Mouse (Mus musculus): ENCODE measurements around the gene Vps53. TPM values are rescaled to one million over a fixed set of nuclear protein-coding genes. Genes with fewer than 3 reads are reported as not detected.
A peak's percentile ranks its signal among the peaks of the same experiment; 100 is the strongest.
"Not testable (repeated sequence)": the region's sequence is repeated elsewhere in the genome, so short reads cannot be mapped to it uniquely, and the experiment has no call there.

The Vps53 gene
- polyA plus RNA-seq, 2 experiments from 2014 or later = 51.6 to 60.3 TPM

DNA sequence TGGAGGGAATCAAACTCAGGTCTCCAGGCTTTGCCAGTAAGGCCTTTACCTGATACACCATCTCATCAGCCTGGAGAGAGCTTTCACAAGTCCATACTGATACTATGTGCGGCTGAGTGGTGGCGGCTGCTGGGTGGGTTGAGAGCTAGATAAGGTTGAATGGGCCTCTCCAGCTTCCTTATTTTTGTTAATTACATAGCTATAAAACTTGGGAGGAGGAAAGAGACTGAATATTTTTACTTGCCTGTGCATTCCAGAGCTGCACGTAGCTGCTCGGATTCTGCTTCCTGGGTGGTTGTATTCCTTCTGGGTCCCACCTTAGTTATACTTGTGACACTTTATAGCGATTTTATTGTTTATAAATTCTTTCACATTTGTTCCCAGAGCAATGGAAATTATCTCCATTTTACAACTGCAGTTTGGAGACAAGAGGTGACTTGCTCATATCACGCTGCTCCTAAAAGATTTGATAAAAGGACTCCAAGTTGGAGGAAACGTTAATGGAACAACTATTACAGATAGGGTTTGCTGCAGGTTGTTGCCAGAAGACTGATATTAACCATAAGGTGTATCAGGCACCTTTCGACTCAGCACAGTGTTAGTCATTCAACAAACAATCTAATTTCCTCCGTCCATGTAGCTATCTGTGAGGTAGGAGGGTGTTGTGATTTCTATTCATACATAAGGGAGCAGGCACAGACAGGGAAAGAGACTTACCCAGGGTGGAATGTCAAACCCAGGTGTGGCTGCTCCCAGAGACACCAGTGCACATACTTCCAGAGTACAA is 168.4 kb downstream of the Vps53 start:
- ATAC-seq = no peak

- no peak for ATAC-seq
Measured at GRCm38 (mm10) chr11:76009101-76009500, 170.3 kb downstream of the Vps53 start.

GRCm38 (mm10) chr11:76008162-76008561 is 171.3 kb downstream of the Vps53 start:
- no peak for ATAC-seq

DNA sequence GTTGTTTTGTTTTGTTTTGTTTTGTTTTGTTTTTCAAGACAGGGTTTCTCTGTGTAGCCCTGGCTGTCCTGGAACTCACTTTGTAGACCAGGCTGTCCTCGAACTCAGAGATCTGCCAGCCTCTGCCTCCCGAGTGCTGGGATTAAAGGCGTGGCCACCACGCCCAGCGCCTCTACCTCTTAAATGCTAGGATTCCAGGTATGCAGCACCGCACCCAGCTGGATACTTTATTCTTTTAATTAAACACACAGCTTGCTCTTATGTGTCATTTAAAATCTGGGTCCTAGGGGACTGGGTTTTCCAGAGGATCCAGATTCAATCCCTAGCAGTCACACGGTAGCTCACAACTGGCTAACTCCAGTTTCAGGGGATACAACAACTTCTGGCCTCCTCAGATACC is 175.2 kb downstream of the Vps53 start:
- not testable (repeated sequence) for ATAC-seq

DNA sequence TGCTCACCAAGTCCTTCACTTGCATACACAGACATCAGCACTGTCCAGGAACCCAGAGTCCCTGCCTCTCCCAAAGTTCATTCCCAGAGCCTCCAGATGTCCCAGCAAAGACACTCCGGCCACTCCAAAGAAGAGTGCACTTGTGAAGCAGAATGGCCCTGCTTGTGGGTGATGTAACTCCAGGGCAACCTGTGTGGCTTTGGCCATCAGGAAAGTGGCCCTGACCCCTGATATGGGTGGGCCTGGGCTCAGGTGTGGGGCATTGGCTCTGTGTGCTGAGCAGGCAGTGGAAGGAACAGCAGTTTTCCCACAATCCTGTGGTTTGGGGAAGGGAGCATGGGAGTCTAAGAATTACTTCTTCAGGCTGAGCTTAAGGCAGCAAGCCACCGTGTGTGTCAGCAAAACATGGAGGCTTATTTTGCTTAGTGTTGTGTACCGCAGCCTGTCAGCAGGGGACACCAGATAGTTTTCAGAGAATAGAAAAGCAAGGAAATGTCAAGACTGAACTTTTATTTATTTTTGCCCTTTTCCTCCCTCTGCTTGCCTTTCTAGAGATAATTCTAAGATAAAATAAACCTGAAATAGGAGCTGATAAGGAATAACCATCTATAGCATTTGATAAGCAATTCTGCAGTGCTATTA is 178.1 kb downstream of the Vps53 start:
- ATAC-seq = no peak

GRCm38 (mm10) chr11:76000701-76001100 is 178.7 kb downstream of the Vps53 start:
- no peak for ATAC-seq

DNA sequence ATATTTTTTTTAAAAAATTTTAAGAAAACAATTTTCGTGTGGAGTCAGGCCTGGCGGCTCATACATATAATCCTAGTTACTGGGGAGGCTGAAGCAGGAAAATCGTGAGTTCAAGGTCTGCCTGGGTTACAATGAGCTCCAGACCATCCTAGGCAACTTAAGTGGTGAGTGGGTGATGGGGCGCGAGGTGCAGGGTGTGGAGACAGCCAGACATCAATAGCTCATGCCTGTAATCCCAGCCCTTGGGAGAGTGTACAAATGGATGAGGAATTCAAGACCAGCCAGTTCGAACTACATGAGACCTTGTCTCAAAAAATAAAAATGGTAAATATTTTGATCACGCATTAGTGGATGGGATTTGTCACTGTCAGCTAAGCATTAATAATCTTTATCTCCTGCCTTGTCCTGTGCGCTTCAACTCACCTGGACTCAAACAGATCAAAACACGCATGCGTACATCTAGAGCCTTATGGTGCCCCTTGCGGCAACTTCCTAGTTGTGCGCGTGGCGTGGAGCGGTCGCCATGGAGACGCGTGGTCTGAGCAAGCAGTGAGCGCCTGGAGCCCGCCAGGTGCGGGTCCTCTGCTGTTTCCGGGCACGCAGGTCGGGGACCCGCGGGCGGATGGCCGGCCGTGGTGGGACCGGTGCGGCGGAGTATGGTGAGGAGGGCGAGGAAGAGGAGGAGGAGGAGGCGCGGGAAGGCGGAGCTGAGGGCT is 179.8 kb downstream of the Vps53 start, which contains the start of gene 1700016K19Rik:
1700016K19Rik (plus strand) TSS at position 473 of the 716 bp plus-strand sequence.
- ATAC-seq = peak; percentile 99

Other genes starting within 250 kb of the Vps53 start
- gene Rph3al, start 241.2 kb downstream of the Vps53 start, polyA plus RNA-seq (2017; shearing (Covaris generic)) = 1 to 10 TPM; 6.3 to 7.9 TPM
- gene 1700016K19Rik, start 179.7 kb downstream of the Vps53 start, polyA plus RNA-seq (2017; shearing (Covaris generic)) = not detected
- gene Rflnb, start 151.9 kb downstream of the Vps53 start, polyA plus RNA-seq (2017; shearing (Covaris generic)) = 10 to 100 TPM; 13.4 to 14.2 TPM
- gene Fam57a, start within 50 bp of the Vps53 start, polyA plus RNA-seq (2017; shearing (Covaris generic)) = 1 to 10 TPM; 3.7 to 4.2 TPM
- gene Dbil5, start 38.0 kb upstream of the Vps53 start, polyA plus RNA-seq (2017; shearing (Covaris generic)) = under 1 TPM in 1 of 2 experiments, not detected in 1; 0.58 TPM
- 10 to 100 TPM; 10.2 to 19.1 TPM for gene Gemin4, start 38.0 kb upstream of the Vps53 start, polyA plus RNA-seq (2017; shearing (Covaris generic))
- gene Mrm3, start 64.1 kb upstream of the Vps53 start, polyA plus RNA-seq (2017; shearing (Covaris generic)) = 10 to 100 TPM; 13.2 to 19.9 TPM
- gene Glod4, start 64.1 kb upstream of the Vps53 start, polyA plus RNA-seq (2017; shearing (Covaris generic)) = 10 to 100 TPM; 78.6 to 89.4 TPM
- gene Nxn, start 219.5 kb upstream of the Vps53 start, polyA plus RNA-seq (2017; shearing (Covaris generic)) = 1 to 10 TPM; 1.3 to 2.0 TPM
- gene Timm22, start 227.3 kb upstream of the Vps53 start, polyA plus RNA-seq (2017; shearing (Covaris generic)) = 10 to 100 TPM; 55.6 to 64.4 TPM

All from CD4-positive, CD25-positive, alpha-beta regulatory T cell, adult 4 months (primary cell).